Mouse (Mus musculus) B cell, adult 2 months (primary cell): Measurements from ENCODE around the gene Tmem156.

Experiments
- DNase-seq, 2 experiments: peaks; one replicate each; pipeline ENCODE4 v3.0.0; 2022

Tmem156 gene

DNA sequence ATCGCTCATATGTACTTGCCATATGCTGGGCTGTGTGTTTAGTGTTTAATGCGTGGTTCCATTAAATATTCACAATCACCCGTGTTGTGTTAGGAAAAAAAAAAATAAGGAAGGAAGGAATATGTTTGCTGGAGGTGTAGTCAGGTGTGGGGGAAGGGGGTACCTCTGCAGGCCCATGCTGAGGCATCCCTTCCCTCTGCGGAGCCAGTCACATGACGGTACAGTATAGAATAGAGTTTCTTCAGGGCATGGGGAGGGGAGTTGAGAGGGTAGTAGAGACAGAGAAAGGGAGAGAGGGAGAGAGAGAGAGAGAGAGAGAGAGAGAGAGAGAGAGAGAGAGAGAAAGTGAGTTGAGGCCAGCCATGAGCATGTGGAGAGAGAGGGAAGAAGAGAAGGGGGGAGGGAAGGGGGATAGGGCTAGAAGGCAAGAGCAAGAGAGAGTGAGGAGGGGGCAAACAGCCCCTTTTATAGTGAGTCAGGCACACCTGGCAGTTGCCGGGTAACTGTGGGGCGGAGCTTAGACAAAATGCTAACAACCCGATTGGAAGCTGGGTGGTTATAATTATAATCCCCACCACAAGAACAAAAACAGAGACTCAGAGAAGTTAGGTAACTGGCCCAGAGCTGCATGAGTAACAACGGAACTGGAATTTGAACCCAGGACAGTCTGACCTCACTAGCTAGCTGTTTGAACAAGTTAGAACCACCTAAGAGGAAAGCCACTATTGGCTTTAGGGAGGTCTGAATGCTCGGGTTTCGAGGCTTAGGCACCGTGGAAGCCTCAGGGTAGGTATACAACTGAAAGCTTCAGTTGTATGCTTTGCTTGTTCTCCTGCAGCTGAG, 45.3 kb downstream of the Tmem156 start:
- DNase-seq, result no peak

DNA sequence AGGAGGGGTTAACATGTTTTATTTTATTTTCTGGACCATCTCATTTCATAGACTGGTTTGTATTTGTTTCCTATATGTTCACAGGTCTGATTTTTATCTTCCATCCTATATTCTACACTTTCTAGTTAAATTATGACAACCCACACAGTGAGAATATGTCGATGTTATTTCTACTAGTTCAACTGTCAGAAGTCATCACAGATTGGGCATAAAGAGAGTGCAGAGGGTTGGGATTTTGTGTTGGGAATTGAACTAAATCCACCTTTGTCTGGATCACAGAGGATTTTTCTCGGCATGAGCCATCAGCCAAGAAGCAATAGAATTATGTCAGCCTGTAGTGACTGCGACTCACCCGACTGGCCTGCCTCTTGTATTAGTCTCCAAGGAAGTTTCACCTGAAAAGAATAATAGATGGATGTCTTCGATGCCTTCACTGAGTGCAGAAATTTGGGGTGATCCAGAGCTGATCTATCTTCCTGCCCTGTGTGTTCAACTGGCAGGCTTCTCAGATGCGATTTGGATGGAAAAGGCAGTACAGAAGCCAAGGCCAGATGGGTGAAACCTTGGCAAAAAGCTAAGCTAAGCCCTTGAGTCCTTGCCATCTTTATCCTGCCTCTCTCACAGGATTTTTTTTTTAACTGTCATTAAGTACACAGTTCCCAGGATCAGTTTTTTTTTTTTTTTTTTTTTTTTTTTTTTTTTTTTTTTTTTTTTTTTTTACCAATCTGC, 46.1 kb downstream of the Tmem156 start:
- no peak for DNase-seq

- no peak for DNase-seq
Observed at GRCm38 (mm10) chr5:65043407-65043895, 48.5 kb downstream of the Tmem156 start.

GRCm38 (mm10) chr5:65040463-65040862, 51.5 kb downstream of the Tmem156 start:
- peak; percentile 73 to 78 for DNase-seq

DNA sequence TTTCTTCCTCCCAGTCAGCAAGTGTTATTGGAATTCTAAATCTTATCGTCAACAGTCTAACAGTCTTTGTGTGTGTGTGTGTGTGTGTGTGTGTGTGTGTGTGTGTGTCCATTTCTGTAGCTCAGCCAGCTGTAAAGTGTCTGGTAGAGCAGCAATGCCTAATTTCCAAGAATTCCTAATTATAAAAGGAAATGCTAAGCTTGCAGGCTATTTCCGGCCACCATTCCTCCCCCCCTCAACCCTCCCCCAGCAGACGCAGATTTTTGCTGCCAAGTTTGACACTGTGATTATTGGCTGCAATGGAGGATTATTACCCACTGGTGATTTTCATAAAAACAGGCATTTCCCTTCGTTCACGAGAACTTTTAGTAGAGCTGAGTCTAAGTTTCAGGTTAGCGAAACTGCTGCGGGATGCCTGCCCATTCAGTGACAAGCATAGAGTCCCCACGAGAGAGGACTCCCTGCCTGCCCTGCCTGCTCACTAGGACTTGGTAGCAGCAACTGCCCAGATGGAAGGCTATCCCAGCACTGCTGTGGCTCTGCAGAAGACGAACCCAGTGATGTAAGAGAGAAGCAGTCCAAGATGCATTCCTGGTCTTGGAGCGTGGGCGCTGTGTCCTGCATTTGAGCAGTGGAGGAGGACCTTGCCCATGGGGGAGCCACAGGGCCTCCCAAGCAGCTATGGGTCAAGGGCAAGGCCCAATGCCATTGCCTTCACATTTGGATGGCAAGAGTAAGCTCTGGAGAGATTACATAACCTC, 52.9 kb downstream of the Tmem156 start:
- DNase-seq, result no peak

DNA sequence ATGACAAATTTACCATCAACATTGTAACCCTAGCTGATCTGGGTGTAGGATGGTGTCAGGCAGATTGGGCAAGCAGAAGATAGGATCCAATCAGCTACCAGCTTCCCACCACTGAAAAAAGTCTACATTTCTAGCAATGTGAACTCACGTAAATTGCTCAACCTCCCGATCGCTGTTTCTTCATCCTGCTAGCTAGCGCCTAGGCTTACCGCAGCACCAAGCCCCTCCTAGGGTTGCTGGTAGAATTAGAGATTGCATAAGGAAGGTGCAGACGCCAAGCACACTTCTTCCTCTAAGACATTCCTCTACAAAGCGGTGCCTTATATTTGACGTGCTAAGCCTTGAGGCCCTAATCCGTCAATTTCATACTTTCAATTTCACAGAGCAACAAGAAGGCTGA, 53.6 kb downstream of the Tmem156 start:
- no peak for DNase-seq

DNA sequence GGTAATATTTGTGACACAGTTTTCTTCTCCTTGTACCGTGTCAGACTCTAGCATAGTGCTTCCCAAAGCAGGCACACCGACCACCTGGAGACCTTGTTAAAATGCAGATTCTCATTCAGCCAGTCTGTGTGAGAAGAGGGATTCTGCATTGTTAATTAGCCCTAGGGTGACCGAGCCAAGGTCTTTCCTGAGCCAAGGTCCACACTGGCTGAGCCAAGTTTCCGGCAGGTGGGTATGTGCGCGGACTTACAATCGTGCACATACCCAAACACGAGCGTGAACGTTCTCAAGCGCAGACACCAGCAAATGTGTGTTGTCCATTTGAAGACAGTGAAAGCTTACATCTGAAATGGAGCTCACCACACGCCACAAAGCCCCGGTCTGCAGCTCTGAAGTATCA, 55.3 kb downstream of the Tmem156 start:
- no peak for DNase-seq

DNA sequence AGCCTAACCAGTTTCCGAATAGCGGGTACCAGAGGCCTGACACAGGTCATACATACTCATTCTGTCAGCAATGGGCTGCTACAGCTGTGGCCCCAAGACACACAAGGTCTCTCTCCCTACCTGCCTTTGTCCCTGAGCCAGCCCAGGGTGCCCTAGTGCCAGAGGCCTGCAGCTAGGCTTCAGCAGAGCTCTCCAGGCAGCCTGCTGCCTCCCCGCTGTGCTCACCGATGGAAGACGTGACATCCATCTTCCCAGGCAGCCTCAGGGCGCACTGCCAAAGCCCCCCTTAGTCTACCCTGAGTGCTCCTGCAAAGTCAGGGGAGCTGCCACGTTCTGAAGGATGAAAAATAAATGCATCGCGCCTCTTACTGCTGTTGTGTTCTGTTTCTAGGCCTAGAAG, 63.9 kb downstream of the Tmem156 start:
- DNase-seq, result no peak

GRCm38 (mm10) chr5:65026776-65027175, 65.2 kb downstream of the Tmem156 start:
- no peak for DNase-seq

DNA sequence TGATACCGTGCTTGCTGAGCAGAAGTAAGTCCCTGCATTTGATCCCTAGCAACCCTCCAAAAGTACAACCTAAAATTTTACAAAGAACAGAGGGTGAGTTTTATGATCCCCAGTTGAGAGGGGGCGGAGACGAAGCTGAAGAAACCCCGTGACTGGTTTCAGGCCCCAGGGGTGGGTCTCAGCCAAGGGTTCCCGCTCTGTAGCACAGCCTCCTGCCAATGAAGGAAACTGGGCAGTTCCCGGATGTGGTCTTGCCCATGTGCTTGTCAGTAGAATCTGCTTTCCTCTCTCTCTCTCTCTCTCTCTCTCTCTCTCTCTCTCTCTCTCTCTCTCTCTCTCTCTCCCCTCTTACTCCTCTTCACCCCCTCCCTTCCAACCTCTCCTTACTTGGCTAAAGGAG, 66.0 kb downstream of the Tmem156 start:
- DNase-seq, result peak; percentile 66 to 73

DNA sequence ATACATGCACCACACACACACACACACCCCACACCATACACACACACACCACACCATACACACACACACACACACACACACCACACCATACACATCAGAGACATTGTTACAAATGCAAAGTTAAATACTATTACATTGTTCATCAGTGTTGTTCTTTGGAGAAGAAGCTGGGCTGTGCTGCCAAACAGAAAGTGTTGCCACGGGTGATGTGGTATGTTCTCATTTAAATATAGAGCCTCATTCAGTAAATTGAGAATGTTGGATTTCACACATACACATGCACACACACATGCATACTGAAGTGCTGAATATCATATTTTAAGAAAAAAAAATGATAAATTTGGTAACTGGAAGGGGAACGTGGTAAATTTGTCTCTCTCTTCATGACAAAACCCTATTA, 67.3 kb downstream of the Tmem156 start:
- DNase-seq, result peak in 1 of 2 experiments; percentile 25

DNA sequence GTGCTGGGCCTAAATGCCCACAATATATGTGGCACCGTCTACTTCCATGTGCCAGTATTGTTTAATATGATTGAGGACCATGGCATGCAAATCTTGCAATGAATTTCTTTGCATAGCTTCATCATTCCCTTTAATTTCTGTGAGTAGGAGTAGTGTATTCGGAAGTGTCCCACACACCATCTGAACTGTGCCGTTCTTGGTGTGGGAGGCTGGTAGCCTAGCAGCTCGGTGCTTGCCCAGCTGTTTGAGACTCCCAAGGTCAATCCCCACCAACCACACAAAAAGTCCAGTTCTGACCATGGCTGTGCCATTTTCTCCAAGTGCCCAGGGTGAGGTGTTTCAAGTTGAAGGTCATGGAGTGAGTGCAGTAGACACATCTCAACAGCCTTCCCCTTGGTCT, 69.9 kb downstream of the Tmem156 start:
- no peak for DNase-seq

- DNase-seq, result peak; percentile 11 to 28
Observed at GRCm38 (mm10) chr5:65019823-65020222, 72.1 kb downstream of the Tmem156 start.

GRCm38 (mm10) chr5:65019109-65019508, 72.8 kb downstream of the Tmem156 start:
- no peak for DNase-seq

GRCm38 (mm10) chr5:65015508-65015907, 76.4 kb downstream of the Tmem156 start:
- DNase-seq, result no peak

- DNase-seq, result no peak
Observed at GRCm38 (mm10) chr5:65011901-65012573, 79.9 kb downstream of the Tmem156 start.

DNA sequence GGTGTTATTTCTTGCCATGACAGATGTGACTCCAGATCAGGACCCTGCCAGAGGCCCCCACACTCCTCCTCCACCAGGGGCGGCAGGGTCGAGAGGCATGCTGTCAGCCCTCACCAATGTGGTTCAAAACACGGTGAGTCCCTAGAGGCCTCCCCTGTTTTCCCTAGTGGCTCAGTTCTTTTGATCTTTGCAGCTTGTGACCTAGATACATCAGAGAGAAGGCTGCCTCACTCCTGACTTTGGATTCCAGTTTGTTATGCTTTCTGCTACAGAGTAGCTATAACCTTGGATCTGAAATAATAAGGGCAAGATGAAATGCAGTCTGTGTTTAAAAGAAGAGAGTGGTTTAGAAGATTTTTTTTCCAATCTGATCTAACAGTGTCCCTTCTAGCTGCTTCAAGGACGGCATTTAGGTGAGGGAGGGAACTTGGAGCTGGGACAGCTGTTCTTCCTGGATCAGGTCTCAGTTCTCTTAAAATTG, 85.9 kb downstream of the Tmem156 start:
- peak; percentile 14 to 26 for DNase-seq

GRCm38 (mm10) chr5:65005251-65005650, 86.7 kb downstream of the Tmem156 start:
- no peak for DNase-seq
